Mouse (Mus musculus): ENCODE measurements around the gene Vmn1r3.
"Not testable (repeated sequence)": the region's sequence is repeated elsewhere in the genome, so short reads cannot be mapped to it uniquely, and the experiment has no call there.

The Vmn1r3 gene

GRCm38 (mm10) chr4:3185258-3185657 lies at the start of gene Vmn1r3:
Gene Vmn1r3 (minus strand): TSS chr4:3185358.
- not testable (repeated sequence) for DNase-seq (ENCODE audit: low spot score in 2 of 2)

- DNase-seq (ENCODE audit: low spot score in 2 of 2): no peak
Observed at GRCm38 (mm10) chr4:3232053-3232452, 46.9 kb upstream of the Vmn1r3 start.

GRCm38 (mm10) chr4:3230908-3231684 lies 45.9 kb upstream of the Vmn1r3 start:
- no peak for DNase-seq (ENCODE audit: low spot score in 2 of 2)

- DNase-seq (ENCODE audit: low spot score in 2 of 2): no peak
Observed at GRCm38 (mm10) chr4:3229532-3229931, 44.4 kb upstream of the Vmn1r3 start.

GRCm38 (mm10) chr4:3228476-3228875 lies 43.3 kb upstream of the Vmn1r3 start:
- DNase-seq (ENCODE audit: low spot score in 2 of 2): no peak

GRCm38 (mm10) chr4:3227751-3228150 lies 42.6 kb upstream of the Vmn1r3 start:
- no peak for DNase-seq (ENCODE audit: low spot score in 2 of 2)

- no peak for DNase-seq (ENCODE audit: low spot score in 2 of 2)
Observed at GRCm38 (mm10) chr4:3226488-3226887, 41.3 kb upstream of the Vmn1r3 start.

- not testable (repeated sequence) for DNase-seq (ENCODE audit: low spot score in 2 of 2)
Observed at GRCm38 (mm10) chr4:3225416-3225815, 40.3 kb upstream of the Vmn1r3 start.

- DNase-seq (ENCODE audit: low spot score in 2 of 2): not testable (repeated sequence)
Observed at GRCm38 (mm10) chr4:3224848-3225247, 39.7 kb upstream of the Vmn1r3 start.

- not testable (repeated sequence) for DNase-seq (ENCODE audit: low spot score in 2 of 2)
Observed at GRCm38 (mm10) chr4:3223483-3224209, 38.5 kb upstream of the Vmn1r3 start.

- not testable (repeated sequence) for DNase-seq (ENCODE audit: low spot score in 2 of 2)
Observed at GRCm38 (mm10) chr4:3216382-3216781, 31.2 kb upstream of the Vmn1r3 start.

- not testable (repeated sequence) for DNase-seq (ENCODE audit: low spot score in 2 of 2)
Observed at GRCm38 (mm10) chr4:3213349-3213748, 28.2 kb upstream of the Vmn1r3 start.

GRCm38 (mm10) chr4:3209643-3210217 lies 24.6 kb upstream of the Vmn1r3 start:
- not testable (repeated sequence) for DNase-seq (ENCODE audit: low spot score in 2 of 2)

GRCm38 (mm10) chr4:3176746-3177490 lies 8.2 kb downstream of the Vmn1r3 start:
- not testable (repeated sequence) for DNase-seq (ENCODE audit: low spot score in 2 of 2)

- not testable (repeated sequence) for DNase-seq (ENCODE audit: low spot score in 2 of 2)
Observed at GRCm38 (mm10) chr4:3176195-3176594, 9.0 kb downstream of the Vmn1r3 start.

GRCm38 (mm10) chr4:3175756-3176155 lies 9.4 kb downstream of the Vmn1r3 start:
- DNase-seq (ENCODE audit: low spot score in 2 of 2): not testable (repeated sequence)

- DNase-seq (ENCODE audit: low spot score in 2 of 2): not testable (repeated sequence)
Observed at GRCm38 (mm10) chr4:3174586-3174985, 10.6 kb downstream of the Vmn1r3 start.

GRCm38 (mm10) chr4:3167020-3167419 lies 18.1 kb downstream of the Vmn1r3 start, which contains the start of gene Vmn1r2:
Gene Vmn1r2 (plus strand): TSS chr4:3167320.
- DNase-seq (ENCODE audit: low spot score in 2 of 2): not testable (repeated sequence)

- DNase-seq (ENCODE audit: low spot score in 2 of 2): no peak
Observed at GRCm38 (mm10) chr4:3165046-3165445, 20.1 kb downstream of the Vmn1r3 start.

- not testable (repeated sequence) for DNase-seq (ENCODE audit: low spot score in 2 of 2)
Observed at GRCm38 (mm10) chr4:3164429-3164828, 20.7 kb downstream of the Vmn1r3 start.

- not testable (repeated sequence) for DNase-seq (ENCODE audit: low spot score in 2 of 2)
Observed at GRCm38 (mm10) chr4:3153320-3153719, 31.8 kb downstream of the Vmn1r3 start.

- not testable (repeated sequence) for DNase-seq (ENCODE audit: low spot score in 2 of 2)
Observed at GRCm38 (mm10) chr4:3147926-3148325, 37.2 kb downstream of the Vmn1r3 start.
